Mouse (Mus musculus) left cerebral cortex, postnatal 14 days (tissue): Measurements from ENCODE around the gene Tmed1. TPM values are rescaled to one million over a fixed set of nuclear protein-coding genes. Genes with fewer than 3 reads are reported as not detected.
"Not testable (repeated sequence)": the region's sequence is repeated elsewhere in the genome, so short reads cannot be mapped to it uniquely, and the experiment has no call there.

ENCODE experiments used
- DNase-seq, 2 experiments: peaks; one replicate each; pipeline ENCODE4 v3.0.0; 2021 to 2022; ENCODE audit warnings: low spot score in 2 of 2, mixed read lengths in 1 of 2
- intact Hi-C: fragments of 180-260 bp; cut with DNase I; formaldehyde crosslinking; loops from one replicate; pipeline ENCODE4 v1.15.1; 2025
- microRNA-seq, 2 experiments: library from miRNA; unstranded; fragments of <30 nt; microRNA quantifications; one replicate each; pipeline ENCODE4 v1.2.0; 2022
- total RNA-seq, 2 experiments: library from RNA; stranded (reverse); gene quantifications; 2 replicates each; pipeline ENCODE4 v1.2.3; 2021

Tmed1 gene
- total RNA-seq, 2 experiments from 2014 or later, result 15.7 to 15.8 TPM

DNA sequence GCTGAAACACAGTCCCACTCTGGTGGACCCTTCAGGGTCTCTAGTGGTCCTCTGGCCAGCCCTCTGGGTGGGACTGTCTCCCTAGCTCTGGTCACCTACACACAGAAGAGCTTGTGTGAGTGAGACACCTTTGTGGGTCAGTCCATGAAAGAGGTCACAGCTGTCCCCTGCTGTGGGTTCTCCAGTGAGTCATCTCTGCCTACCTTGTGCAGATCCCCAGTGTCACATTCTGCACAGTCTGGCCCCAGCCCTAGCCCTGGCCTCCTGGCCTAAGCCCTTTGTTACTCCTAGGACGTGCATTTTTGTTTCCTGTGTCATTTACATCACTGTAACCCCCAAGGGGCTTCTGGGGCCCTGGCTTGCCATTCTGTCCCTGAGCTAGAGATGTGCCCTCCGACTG is 16.1 kb downstream of the Tmed1 start:
- DNase-seq, result no peak
- intact Hi-C loops, result no loop called here

DNA sequence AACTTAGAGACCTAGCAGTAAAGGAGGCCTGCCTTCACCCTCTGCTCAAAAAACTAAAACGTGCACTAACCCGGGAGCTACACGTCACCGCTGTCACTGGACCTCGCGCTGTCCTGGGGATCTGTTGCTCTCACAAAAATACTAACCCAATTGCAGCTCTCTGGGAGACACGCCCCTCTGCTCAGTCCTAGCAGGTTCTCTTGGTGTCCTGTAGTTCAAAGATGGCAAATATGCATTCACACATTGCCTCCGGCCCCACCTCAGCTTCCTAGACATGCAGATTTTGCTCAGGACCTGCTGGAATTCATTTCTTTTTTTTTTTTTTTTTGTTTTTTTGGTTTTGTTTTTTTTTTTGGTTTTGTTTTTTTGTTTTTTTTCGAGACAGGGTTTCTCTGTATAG is 19.4 kb downstream of the Tmed1 start:
- DNase-seq, result no peak
- intact Hi-C loops, result no loop called here

- intact Hi-C loops, DNase-seq: not testable (repeated sequence)
Measured at GRCm38 (mm10) chr9:21488246-21488645, 21.8 kb downstream of the Tmed1 start.

GRCm38 (mm10) chr9:21484065-21484464 is 26.0 kb downstream of the Tmed1 start:
- no peak for DNase-seq
- intact Hi-C loops, result no loop called here

DNA sequence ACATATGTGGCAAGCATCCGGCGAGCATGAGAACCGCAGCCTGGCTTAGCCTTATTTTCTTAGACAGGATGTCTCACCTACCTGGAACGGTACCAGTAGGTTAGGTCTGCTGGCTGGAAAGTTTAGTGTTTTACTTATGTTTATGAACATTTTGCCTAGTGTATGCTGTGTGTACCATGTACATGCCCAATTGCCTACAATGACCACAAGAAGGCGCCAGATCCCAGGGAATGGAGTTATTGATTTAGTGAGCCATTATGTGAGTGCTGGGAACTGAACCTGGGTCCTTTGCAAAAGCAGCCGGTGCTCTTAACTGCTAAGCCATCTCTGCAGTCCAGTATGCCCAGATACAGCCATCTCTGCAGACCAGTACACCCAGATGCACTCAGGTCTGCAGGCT is 32.3 kb downstream of the Tmed1 start:
- DNase-seq, result no peak

DNA sequence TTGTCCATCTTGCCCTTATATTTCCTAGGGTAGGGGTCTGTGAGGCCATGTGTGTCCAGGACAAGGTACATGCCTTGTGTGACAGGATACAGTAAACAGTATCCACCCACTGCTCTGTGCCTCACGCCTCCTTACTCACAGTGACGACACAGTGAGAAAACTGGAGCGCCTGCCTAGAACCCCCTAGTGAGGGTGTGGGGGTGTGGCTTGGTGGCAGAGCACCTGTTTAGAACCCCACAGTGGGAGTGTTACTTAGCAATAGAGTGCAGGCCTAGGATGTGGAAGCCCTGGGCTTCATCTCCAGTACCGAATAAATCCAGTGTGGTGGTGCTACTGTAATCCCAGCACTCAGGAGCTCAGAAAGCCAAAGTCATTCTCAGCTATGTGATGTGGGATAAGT is 37.1 kb downstream of the Tmed1 start:
- intact Hi-C loops, result no loop called here
- peak; percentile 27 to 37 for DNase-seq

More for the DNA sequence above, 32.3 kb downstream of the Tmed1 start:
- intact Hi-C loops, result no loop called here

DNA sequence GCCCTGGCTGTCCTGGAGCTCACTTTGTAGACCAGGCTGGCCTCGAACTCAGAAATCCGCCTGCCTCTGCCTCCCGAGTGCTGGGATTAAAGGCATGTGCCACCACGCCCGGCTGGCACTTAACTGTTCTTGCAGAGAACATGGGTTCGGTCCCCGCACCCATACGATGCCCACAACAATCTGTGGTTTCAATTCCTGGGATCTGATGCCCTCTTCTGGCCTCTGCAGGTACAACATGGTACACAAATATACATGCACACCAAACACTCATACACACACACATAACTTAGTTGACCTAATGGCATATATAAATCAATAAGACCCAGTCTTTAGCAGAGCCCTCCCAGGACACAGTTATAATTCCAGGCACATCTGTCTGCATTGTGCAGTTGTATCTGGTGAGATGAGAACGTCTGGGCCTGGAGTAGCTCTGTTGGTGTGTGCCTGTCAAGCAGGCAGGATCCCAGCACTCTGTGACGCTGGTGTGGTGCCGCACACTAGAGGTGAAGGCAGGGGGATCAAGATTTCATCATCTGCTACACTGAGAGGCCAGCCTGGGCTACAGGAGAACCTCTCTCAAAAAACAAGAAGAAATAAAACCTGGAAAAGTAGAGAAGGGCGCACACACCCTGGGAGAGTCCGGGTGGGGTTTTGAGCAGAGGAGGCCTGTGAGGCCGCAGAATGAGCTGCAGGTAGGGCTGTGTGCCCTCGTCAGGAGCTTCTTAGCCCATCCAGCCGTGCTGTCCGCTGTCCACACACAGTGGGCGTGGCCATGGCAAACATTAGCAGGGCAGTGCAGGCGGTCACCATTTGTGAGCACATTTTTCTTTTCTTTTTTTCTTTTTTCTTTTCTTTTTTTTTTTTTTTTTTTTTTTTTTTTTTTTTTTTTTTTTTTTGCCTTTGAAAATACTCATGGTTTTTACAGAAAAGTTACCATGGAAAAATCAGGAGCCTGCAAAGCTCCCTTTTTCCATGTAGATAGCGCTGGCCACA is 40.7 kb downstream of the Tmed1 start:
- peak; percentile 45 to 49 for DNase-seq
- intact Hi-C loops, result no loop called here

- not testable (repeated sequence) for DNase-seq
- intact Hi-C loops, result loop anchor here (5.0 kb wide), 1 partner anchor 37 kb away; no protein-coding TSS in a partner anchor
Measured at GRCm38 (mm10) chr9:21464565-21464928, 45.5 kb downstream of the Tmed1 start.

GRCm38 (mm10) chr9:21463766-21464564 is 46.1 kb downstream of the Tmed1 start:
- no peak for DNase-seq
- intact Hi-C loops, result loop anchor here (5.0 kb wide), 1 partner anchor 37 kb away; no protein-coding TSS in a partner anchor

- peak; percentile 46 to 47 for DNase-seq
- intact Hi-C loops, result loop anchor here (5.0 kb wide), 1 partner anchor 36 kb away; no protein-coding TSS in a partner anchor
Measured at GRCm38 (mm10) chr9:21463138-21463590, 46.9 kb downstream of the Tmed1 start.

DNA sequence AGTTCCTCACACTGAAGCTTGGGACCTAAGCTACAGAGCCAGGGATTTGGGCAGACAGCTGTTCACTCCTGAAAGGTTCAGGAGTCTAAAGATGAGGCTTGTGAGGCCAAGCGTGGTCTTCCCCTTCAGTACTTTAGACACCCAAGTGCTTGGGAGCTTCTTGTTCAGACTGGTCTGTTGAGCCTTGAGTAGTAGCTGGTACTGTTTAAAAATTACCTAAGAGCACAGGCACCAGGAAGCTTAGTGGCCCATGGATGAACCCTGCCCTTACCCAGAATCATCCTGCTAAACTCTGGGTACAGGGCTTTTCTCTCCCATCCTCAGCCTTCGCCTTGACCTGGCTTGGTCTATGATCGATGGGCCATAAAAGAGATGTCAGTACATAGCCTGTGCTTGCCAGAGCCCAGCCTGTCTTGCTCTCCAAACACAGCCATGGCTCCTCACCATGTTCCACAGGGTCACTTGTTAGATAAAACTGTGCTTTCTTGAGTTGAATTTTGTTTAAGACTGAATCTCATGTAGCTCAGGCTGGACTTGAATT is 49.6 kb downstream of the Tmed1 start:
- DNase-seq, result no peak
- intact Hi-C loops, result loop anchor here (5.0 kb wide), 1 partner anchor 33 kb away; no protein-coding TSS in a partner anchor

GRCm38 (mm10) chr9:21458821-21459220 is 51.2 kb downstream of the Tmed1 start:
- intact Hi-C loops, result no loop called here
- DNase-seq, result no peak

Small RNAs within 50 kb of the gene (microRNA-seq; reads per million reads assigned to microRNA genes)
- 0 to 0.26 reads per million in 2 experiments for gene Mir199a-1

Other genes with a start within 250 kb of the Tmed1 start
- gene Atg4d, start 245.0 kb downstream of the Tmed1 start, total RNA-seq, result 10 to 100 TPM; 35.3 to 37.5 TPM
- 10 to 100 TPM; 31.9 to 32.3 TPM for gene Kri1, start 222.3 kb downstream of the Tmed1 start, total RNA-seq
- 10 to 100 TPM; 57.5 to 62.9 TPM for gene Cdkn2d, start 218.8 kb downstream of the Tmed1 start, total RNA-seq
- 1 to 10 TPM in 1 of 2 experiments, under 1 TPM in 1; 0.13 to 2.3 TPM for gene Ap1m2, start 197.9 kb downstream of the Tmed1 start, total RNA-seq
- gene Slc44a2, start 189.6 kb downstream of the Tmed1 start, total RNA-seq, result 10 to 100 TPM; 56.2 to 56.5 TPM
- 10 to 100 TPM; 69.8 to 78.8 TPM for gene Ilf3, start 142.4 kb downstream of the Tmed1 start, total RNA-seq
- 10 to 100 TPM; 24.3 to 26.2 TPM for gene Qtrt1, start 98.4 kb downstream of the Tmed1 start, total RNA-seq
- 10 to 100 TPM; 55.8 to 65.8 TPM for gene Dnm2, start 85.3 kb downstream of the Tmed1 start, total RNA-seq
- gene AB124611, start 15.9 kb upstream of the Tmed1 start, total RNA-seq, result under 1 TPM in 1 of 2 experiments, not detected in 1; 0.47 TPM
- 10 to 100 TPM; 68.8 to 76.2 TPM for gene Carm1, start 36.6 kb upstream of the Tmed1 start, total RNA-seq
- 10 to 100 TPM; 43.9 to 46.0 TPM for gene Timm29, start 82.5 kb upstream of the Tmed1 start, total RNA-seq
- gene Yipf2, start 82.6 kb upstream of the Tmed1 start, total RNA-seq, result 10 to 100 TPM; 17.5 to 19.2 TPM
- gene Smarca4, start 105.9 kb upstream of the Tmed1 start, total RNA-seq, result 100 to 1,000 TPM; 129 TPM
- 10 to 100 TPM; 13.5 to 16.7 TPM for gene Ldlr, start 213.2 kb upstream of the Tmed1 start, total RNA-seq